Mouse (Mus musculus) liver, adult 2 months (tissue): ENCODE measurements around the gene Gm20388. TPM values are rescaled to one million over a fixed set of nuclear protein-coding genes. Genes with fewer than 3 reads are reported as not detected.

Experiments
- DNase-seq: peaks from one replicate; pipeline ENCODE4 v3.0.0-alpha.2; 2011; ENCODE audit warnings: low read depth, low spot score; ENCODE audit errors: extremely low read depth
- H3K27ac ChIP-seq: fragments of 200-500 bp; replicated peaks from 2 replicates; pipeline ENCODE4 v1.5.1; 2012; ENCODE audit warnings: low read depth, mild to moderate bottlenecking, control low read depth, inconsistent platforms, low read length; ENCODE audit not compliant: insufficient read depth
- H3K27me3 ChIP-seq: fragments of 200-500 bp; 2 replicates; pipeline ENCODE4 v1.6.1; 2012; ENCODE audit warnings: mild to moderate bottlenecking, moderate library complexity, low read length, inconsistent platforms; ENCODE audit not compliant: control insufficient read depth, insufficient read depth
- H3K36me3 ChIP-seq: fragments of 200-500 bp; 2 replicates; pipeline ENCODE4 v1.6.1; 2012; ENCODE audit warnings: low read length, inconsistent platforms; ENCODE audit not compliant: control insufficient read depth, insufficient read depth
- H3K4me1 ChIP-seq: fragments of 200-500 bp; 2 replicates; pipeline ENCODE4 v1.6.1; 2011; ENCODE audit warnings: low read length; ENCODE audit not compliant: control insufficient read depth, insufficient read depth
- H3K4me3 ChIP-seq: fragments of 200-500 bp; 2 replicates; pipeline ENCODE4 v1.5.1; 2011; ENCODE audit warnings: low read depth, mild to moderate bottlenecking, control low read depth, low read length, moderate library complexity; ENCODE audit not compliant: insufficient read depth
- H3K79me2 ChIP-seq: fragments of 200-500 bp; 2 replicates; pipeline ENCODE4 v1.6.1; 2012; ENCODE audit warnings: inconsistent platforms, mild to moderate bottlenecking, low read length, moderate library complexity; ENCODE audit not compliant: control insufficient read depth, insufficient read depth
- H3K9ac ChIP-seq: fragments of 200-500 bp; 2 replicates; pipeline ENCODE4 v1.6.1; 2012; ENCODE audit warnings: low read depth, mild to moderate bottlenecking, control low read depth, inconsistent platforms, low read length
- CTCF ChIP-seq: fragments of 200-500 bp; IDR thresholded peaks from 2 replicates; pipeline ENCODE4 v1.5.1; 2011; ENCODE audit warnings: low read depth, low read length, control low read depth
- POLR2A ChIP-seq: fragments of 200-500 bp; IDR thresholded peaks from 2 replicates; pipeline ENCODE4 v1.6.1; 2011; ENCODE audit warnings: low read length, control low read depth; ENCODE audit not compliant: insufficient read depth; ENCODE audit errors: extremely low read depth
- WGBS: fragments of 180-500 bp; shearing (Covaris S2); methylation state at CpG from one replicate; pipeline ENCODE4 v1.1.7; 2018; 5-methylcytosine and 5-hydroxymethylcytosine counted together
- polyA plus RNA-seq: library from polyadenylated mRNA; depleted of rRNA; stranded (reverse); fragments of >200 nt; gene quantifications from 2 replicates; pipeline ENCODE4 v1.2.3, GENCODE M21; 2012
- total RNA-seq: library from RNA; depleted of rRNA; stranded (reverse); fragments of >200 nt; gene quantifications from 2 replicates; pipeline ENCODE4 v1.2.3, GENCODE M21; 2014

Gm20388 gene
- total and polyA plus RNA-seq, 2 experiments = 6.4 to 19.9 TPM

- no peaks in the 10 kb centered on the region for H3K36me3 ChIP-seq
- no peak for DNase-seq
- TF ChIP-seq POLR2A (no peak), CTCF (no peak)
- H3K79me2 ChIP-seq = 0 out of 2 replicates have a peak, but pooled peaks cover 3% of the 10 kb centered on the region
- 71% methylated on average over 5 of the region's 5 CpGs for WGBS
- no peak overlapping the region for H3K27ac ChIP-seq
- no peak overlapping the region for H3K4me3 ChIP-seq
- no peak overlapping the region for H3K9ac ChIP-seq
- no peaks in the 10 kb centered on the region for H3K4me1 ChIP-seq
- no peaks in the 10 kb centered on the region for H3K27me3 ChIP-seq
Observed at GRCm38 (mm10) chr8:120120951-120121350, 210.3 kb downstream of the Gm20388 start.

DNA sequence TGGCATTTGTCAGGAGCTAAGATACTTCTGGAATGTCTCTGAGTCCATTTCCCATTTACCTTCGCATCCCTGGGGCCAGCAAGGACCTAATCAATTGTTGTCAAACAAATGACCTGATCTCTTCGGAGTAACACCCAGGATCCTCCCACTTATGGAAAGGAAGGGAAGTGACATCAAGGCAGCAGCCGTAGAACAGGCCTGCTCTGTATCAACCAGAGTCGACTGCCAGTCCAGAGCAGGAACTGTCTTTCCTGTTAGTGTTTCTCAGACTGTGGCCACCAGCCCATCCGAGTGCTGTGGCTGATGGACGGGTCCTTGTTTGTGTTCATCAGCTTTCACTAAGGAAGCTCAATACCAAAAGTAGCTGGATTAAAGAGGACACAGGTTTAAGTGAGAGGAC is 213.6 kb downstream of the Gm20388 start:
- 23% methylated on average over 6 of the region's 6 CpGs for WGBS

GRCm38 (mm10) chr8:120124836-120125389 is 214.3 kb downstream of the Gm20388 start:
- Histone ChIP-seq H3K9ac (no peak overlapping the region), H3K4me1 (peaks cover 2% of the 10 kb centered on the region; the same call in 1 of the 2 replicates), H3K79me2 (0 out of 2 replicates have a peak, but pooled peaks cover 3% of the 10 kb centered on the region), H3K36me3 (no peaks in the 10 kb centered on the region), H3K27me3 (no peaks in the 10 kb centered on the region), H3K4me3 (no peak overlapping the region), H3K27ac (no peak overlapping the region)
- no peak for TF ChIP-seq POLR2A
- no peak for TF ChIP-seq CTCF
- WGBS = 82% methylated on average over 7 of the region's 7 CpGs
- no peak for DNase-seq

More for the DNA sequence above, 213.6 kb downstream of the Gm20388 start:
- Histone ChIP-seq H3K27me3 (no peaks in the 10 kb centered on the region), H3K36me3 (no peaks in the 10 kb centered on the region), H3K9ac (no peak overlapping the region), H3K27ac (no peak overlapping the region), H3K4me1 (peaks cover 2% of the 10 kb centered on the region; the same call in 1 of the 2 replicates), H3K79me2 (0 out of 2 replicates have a peak, but pooled peaks cover 3% of the 10 kb centered on the region), H3K4me3 (no peak overlapping the region)
- DNase-seq = no peak
- TF ChIP-seq CTCF (no peak), POLR2A (no peak)

- Histone ChIP-seq H3K27ac (peak overlapping the region; percentile 38), H3K4me3 (no peak overlapping the region), H3K36me3 (no peaks in the 10 kb centered on the region), H3K4me1 (peaks cover 2% of the 10 kb centered on the region; the same call in 1 of the 2 replicates), H3K79me2 (no peaks in the 10 kb centered on the region), H3K9ac (no peak overlapping the region), H3K27me3 (no peaks in the 10 kb centered on the region)
- 37% methylated on average over 14 of the region's 14 CpGs for WGBS
- TF ChIP-seq CTCF = no peak
- TF ChIP-seq POLR2A = no peak
- DNase-seq = no peak
Observed at GRCm38 (mm10) chr8:120126357-120127161, 215.9 kb downstream of the Gm20388 start.

DNA sequence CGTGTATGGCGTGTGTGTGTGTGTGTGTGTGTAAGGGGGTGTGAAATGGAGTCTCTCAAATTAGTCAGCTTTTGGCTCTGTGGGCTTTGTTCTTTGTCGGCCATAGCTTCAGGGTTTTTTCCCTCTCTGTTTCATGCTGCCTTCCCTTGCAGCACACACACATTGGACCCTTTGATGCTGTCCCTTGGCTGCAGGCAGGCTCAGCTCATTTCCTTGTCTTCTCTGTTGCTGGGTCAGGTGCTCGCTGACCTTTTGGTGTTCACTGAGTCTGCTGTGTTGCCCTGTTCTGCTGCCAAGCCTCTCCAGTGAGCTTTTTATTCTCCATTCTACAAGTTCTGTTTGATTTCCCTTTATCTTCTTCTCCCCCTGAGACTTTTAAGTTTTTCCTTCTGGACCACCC is 218.9 kb downstream of the Gm20388 start:
- H3K4me1 ChIP-seq = peaks cover 2% of the 10 kb centered on the region; the same call in 1 of the 2 replicates
- 91% methylated on average over 4 of the region's 4 CpGs for WGBS
- no peaks in the 10 kb centered on the region for H3K79me2 ChIP-seq
- no peak for DNase-seq
- TF ChIP-seq POLR2A (no peak), CTCF (no peak)
- H3K27me3 ChIP-seq = no peaks in the 10 kb centered on the region
- no peak overlapping the region for H3K4me3 ChIP-seq
- H3K36me3 ChIP-seq = no peaks in the 10 kb centered on the region
- H3K27ac ChIP-seq = no peak overlapping the region
- no peak overlapping the region for H3K9ac ChIP-seq

DNA sequence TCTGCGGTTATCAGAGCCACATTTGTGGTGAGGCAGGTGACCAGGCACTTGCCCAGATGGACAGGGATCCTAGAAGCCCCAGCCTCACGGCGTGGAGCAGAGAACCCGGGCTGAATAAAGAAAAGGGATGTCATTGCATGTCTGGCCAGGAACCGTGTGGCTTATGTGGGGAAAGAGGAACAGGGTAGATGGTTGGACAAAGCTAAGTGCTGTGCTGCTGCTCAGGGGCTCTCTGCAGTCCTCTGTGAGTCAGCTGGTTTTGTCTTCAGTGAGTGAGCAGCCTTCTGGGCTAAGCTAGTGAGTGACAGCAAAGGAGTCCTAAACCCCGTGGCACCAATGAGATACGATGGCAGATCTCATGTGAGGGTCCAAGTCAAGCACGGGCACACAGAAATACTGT is 220.5 kb downstream of the Gm20388 start:
- TF ChIP-seq POLR2A = no peak
- TF ChIP-seq CTCF = no peak
- Histone ChIP-seq H3K4me3 (no peak overlapping the region), H3K27me3 (no peaks in the 10 kb centered on the region), H3K4me1 (peaks cover 2% of the 10 kb centered on the region; the same call in 1 of the 2 replicates), H3K27ac (no peak overlapping the region), H3K79me2 (no peaks in the 10 kb centered on the region), H3K36me3 (no peaks in the 10 kb centered on the region), H3K9ac (no peak overlapping the region)
- 84% methylated on average over 8 of the region's 8 CpGs for WGBS
- DNase-seq = no peak
